Mouse (Mus musculus) ES-E14 (cell line): Measurements from ENCODE around the gene Clstn1. TPM values are rescaled to one million over a fixed set of nuclear protein-coding genes. Genes with fewer than 3 reads are reported as not detected.
"Not testable (repeated sequence)": the region's sequence is repeated elsewhere in the genome, so short reads cannot be mapped to it uniquely, and the experiment has no call there.

ENCODE experiments used
- DNase-seq: peaks from one replicate; pipeline ENCODE4 v3.0.0-alpha.2; 2013; ENCODE audit warnings: low read depth, low spot score
- H3K27ac ChIP-seq: 2 replicates; pipeline ENCODE4 v1.5.1; 2012; ENCODE audit warnings: low read depth, mild to moderate bottlenecking, low read length, moderate library complexity, mixed read lengths; ENCODE audit not compliant: poor library complexity, insufficient read depth, severe bottlenecking
- H3K36me3 ChIP-seq: 2 replicates; pipeline ENCODE4 v1.6.1; 2012; ENCODE audit warnings: mild to moderate bottlenecking, low read length, moderate library complexity, mixed read lengths; ENCODE audit not compliant: control insufficient read depth, poor library complexity, insufficient read depth, severe bottlenecking
- H3K4me1 ChIP-seq, 2 experiments: fragments of 150-350 bp in 1 of 2; sonication (generic) in 1 of 2; 2 replicates each; pipeline ENCODE4 v1.6.1; 2012; ENCODE audit warnings: low read length in 2 of 2, mild to moderate bottlenecking in 1 of 2, mixed read lengths in 1 of 2; ENCODE audit not compliant: control insufficient read depth in 2 of 2, insufficient read depth in 2 of 2, poor library complexity in 1 of 2
- H3K4me3 ChIP-seq, 2 experiments: fragments of 150-350 bp in 1 of 2; sonication (generic) in 1 of 2; 2 replicates each; pipeline ENCODE4 v1.5.1; 2012; ENCODE audit warnings: low read length in 2 of 2, low read depth in 1 of 2, mild to moderate bottlenecking in 1 of 2, mixed read lengths in 1 of 2; ENCODE audit not compliant: insufficient read depth in 1 of 2, poor library complexity in 1 of 2, severe bottlenecking in 1 of 2
- H3K9ac ChIP-seq: 2 replicates; pipeline ENCODE4 v1.6.1; 2012; ENCODE audit warnings: low read depth, mild to moderate bottlenecking, low read length, mixed read lengths; ENCODE audit not compliant: poor library complexity, insufficient read depth, severe bottlenecking
- H3K9me3 ChIP-seq: fragments of 150-350 bp; sonication (generic); 2 replicates; pipeline ENCODE4 v1.6.1; 2012; ENCODE audit warnings: low read depth, mild to moderate bottlenecking, low read length; ENCODE audit not compliant: control insufficient read depth, insufficient read depth
- CHD2 ChIP-seq: IDR thresholded peaks from 2 replicates; pipeline ENCODE4 v1.6.1; 2014; ENCODE audit warnings: mild to moderate bottlenecking, low read depth, low read length, inconsistent platforms
- HCFC1 ChIP-seq: IDR thresholded peaks from 2 replicates; pipeline ENCODE4 v1.6.1; 2012; ENCODE audit warnings: low read length, inconsistent platforms, borderline replicate concordance; ENCODE audit not compliant: insufficient read depth
- MAFK ChIP-seq: IDR thresholded peaks from 2 replicates; pipeline ENCODE4 v1.6.1; 2014; ENCODE audit warnings: mild to moderate bottlenecking, low read depth, low read length, inconsistent platforms; ENCODE audit not compliant: insufficient read depth
- ZC3H11A ChIP-seq: IDR thresholded peaks from 2 replicates; pipeline ENCODE4 v1.6.1; 2012; ENCODE audit warnings: low read depth, mild to moderate bottlenecking, inconsistent platforms, low read length, borderline replicate concordance
- ZNF384 ChIP-seq: IDR thresholded peaks from 2 replicates; pipeline ENCODE4 v1.6.1; 2012; ENCODE audit warnings: low read depth, low read length, inconsistent platforms
- in situ Hi-C, 2 experiments: fragments of 600-800 bp; cut with MboI; formaldehyde crosslinking; loops; one replicate each; pipeline ENCODE4 v1.15.1; 2025; ENCODE audit warnings: low sequenced_read_pairs in 2 of 2, inconsistent platforms in 1 of 2; ENCODE audit not compliant: unreplicated experiment in 2 of 2
- total RNA-seq: library from RNA; depleted of rRNA; stranded (reverse); fragments of 300-350 nt; gene quantifications from 2 replicates; pipeline ENCODE4 v1.2.3, GENCODE M21; 2012

The Clstn1 gene
- total RNA-seq, 1 experiment: 115 TPM

GRCm38 (mm10) chr4:149607591-149608308 is 21.5 kb downstream of the Clstn1 start:
- peak overlapping the region; percentile 59 for H3K27ac ChIP-seq
- TF ChIP-seq MAFK (no peak), HCFC1 (no peak), ZNF384 (no peak)
- H3K9me3 ChIP-seq: no peaks in the 10 kb centered on the region
- H3K4me1 ChIP-seq: peaks cover 6 to 27% of the 10 kb centered on the region in 2 experiments
- H3K4me3 ChIP-seq: peak overlapping the region; percentile 36 to 53
- in situ Hi-C loops: no loop called here
- no peak for DNase-seq
- H3K9ac ChIP-seq: peak overlapping the region; percentile 49
- no peaks in the 10 kb centered on the region for H3K36me3 ChIP-seq

GRCm38 (mm10) chr4:149608309-149608638 is 22.0 kb downstream of the Clstn1 start:
- TF ChIP-seq MAFK (no peak), ZNF384 (no peak), CHD2 (no peak), ZC3H11A (no peak), HCFC1 (no peak)
- Histone ChIP-seq H3K4me3 (no peak overlapping the region), H3K9me3 (no peaks in the 10 kb centered on the region), H3K36me3 (no peaks in the 10 kb centered on the region), H3K27ac (peak overlapping the region; percentile 26; the same call in 1 of the 2 replicates), H3K4me1 (peaks cover 6 to 23% of the 10 kb centered on the region in 2 experiments), H3K9ac (0 out of 2 replicates have a peak overlapping the region, but pooled peaks have one; percentile 3)
- in situ Hi-C loops: no loop called here
- no peak for DNase-seq

GRCm38 (mm10) chr4:149609256-149610025 is 23.2 kb downstream of the Clstn1 start:
- H3K4me3 ChIP-seq: no peak overlapping the region
- in situ Hi-C loops: no loop called here
- no peak for DNase-seq
- TF ChIP-seq MAFK (no peak), HCFC1 (no peak), ZNF384 (no peak), CHD2 (no peak), ZC3H11A (no peak)
- no peak overlapping the region for H3K27ac ChIP-seq
- no peaks in the 10 kb centered on the region for H3K9me3 ChIP-seq
- peaks cover 2% of the 10 kb centered on the region; the same call in 1 of the 2 replicates for H3K36me3 ChIP-seq
- peaks cover 6 to 23% of the 10 kb centered on the region in 2 experiments for H3K4me1 ChIP-seq
- H3K9ac ChIP-seq: no peak overlapping the region

GRCm38 (mm10) chr4:149611376-149612044 is 25.2 kb downstream of the Clstn1 start:
- Histone ChIP-seq H3K36me3 (peaks cover 4% of the 10 kb centered on the region), H3K4me3 (no peak overlapping the region), H3K4me1 (peaks cover 4 to 15% of the 10 kb centered on the region in 2 experiments; a peak in 3 of 4 replicates), H3K9me3 (no peaks in the 10 kb centered on the region), H3K27ac (no peak overlapping the region), H3K9ac (no peak overlapping the region)
- TF ChIP-seq ZNF384 (no peak), CHD2 (no peak), ZC3H11A (no peak), MAFK (no peak), HCFC1 (no peak)
- DNase-seq: no peak
- in situ Hi-C loops: no loop called here

- H3K36me3 ChIP-seq, H3K4me3 ChIP-seq, H3K9me3 ChIP-seq, H3K27ac ChIP-seq, in situ Hi-C loops, H3K9ac ChIP-seq, H3K4me1 ChIP-seq, DNase-seq: not testable (repeated sequence)
Observed at GRCm38 (mm10) chr4:149613497-149613896, 27.2 kb downstream of the Clstn1 start.
